Mouse (Mus musculus) left cerebral cortex, postnatal 14 days (tissue): ENCODE measurements at regions not wholly inside any gene's neighbourhood (a gene's known extent, or its start where the extent isn't known, plus 50 kb on each side); places are given as distances from the start of the nearest gene placed in this dataset.

Experiments used
- DNase-seq, 2 experiments: peaks; one replicate each; pipeline ENCODE4 v3.0.0; 2021 to 2022; ENCODE audit warnings: low spot score in 2 of 2, mixed read lengths in 1 of 2
- intact Hi-C: fragments of 180-260 bp; cut with DNase I; formaldehyde crosslinking; loops from one replicate; pipeline ENCODE4 v1.15.1; 2025

GRCm38 (mm10) chr13:53910251-53910650 is 145.3 kb downstream of the Drd1 start:
- intact Hi-C loops = no loop called here
- no peak for DNase-seq

- no peak for DNase-seq
- intact Hi-C loops = no loop called here
These were observed 151.0 kb downstream of the Drd1 start for GRCm38 (mm10) chr13:53904471-53904870.

- intact Hi-C loops = no loop called here
- no peak for DNase-seq
These were observed 151.9 kb downstream of the Drd1 start for GRCm38 (mm10) chr13:53903626-53904025.

- intact Hi-C loops = no loop called here
- DNase-seq = no peak
These were observed 152.7 kb downstream of the Drd1 start for GRCm38 (mm10) chr13:53902831-53903230.

DNA sequence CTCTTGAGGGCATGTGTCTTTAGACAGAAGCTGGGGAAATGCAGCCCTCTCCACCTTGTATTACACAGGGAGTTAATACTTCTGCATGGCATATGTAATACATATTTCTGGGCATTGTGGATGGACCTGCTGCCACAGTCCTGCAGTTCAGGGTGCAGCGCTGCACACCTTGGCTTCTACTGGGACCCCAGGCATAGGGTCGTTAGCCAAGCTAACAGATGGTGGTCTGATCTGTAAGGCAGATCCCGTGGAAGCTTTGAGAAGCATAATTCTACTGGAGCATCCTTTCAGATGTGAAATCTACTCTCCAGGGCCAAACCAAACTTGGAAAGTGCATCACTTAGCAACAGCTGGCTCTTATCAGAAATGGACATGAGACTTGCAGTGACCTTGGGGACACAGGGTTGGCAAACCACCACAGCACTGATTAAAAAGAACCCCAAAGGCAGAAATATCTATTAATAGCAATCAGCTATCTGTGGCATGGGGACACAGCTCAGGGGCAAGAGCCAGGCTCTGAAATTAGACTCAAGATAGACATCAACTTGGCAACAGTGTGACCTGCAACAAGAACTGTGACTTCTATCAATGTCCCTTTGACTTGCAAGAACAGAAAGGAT is 155.0 kb downstream of the Drd1 start:
- intact Hi-C loops = no loop called here
- DNase-seq = no peak

GRCm38 (mm10) chr13:53898351-53898750 is 157.2 kb downstream of the Drd1 start:
- intact Hi-C loops = no loop called here

DNA sequence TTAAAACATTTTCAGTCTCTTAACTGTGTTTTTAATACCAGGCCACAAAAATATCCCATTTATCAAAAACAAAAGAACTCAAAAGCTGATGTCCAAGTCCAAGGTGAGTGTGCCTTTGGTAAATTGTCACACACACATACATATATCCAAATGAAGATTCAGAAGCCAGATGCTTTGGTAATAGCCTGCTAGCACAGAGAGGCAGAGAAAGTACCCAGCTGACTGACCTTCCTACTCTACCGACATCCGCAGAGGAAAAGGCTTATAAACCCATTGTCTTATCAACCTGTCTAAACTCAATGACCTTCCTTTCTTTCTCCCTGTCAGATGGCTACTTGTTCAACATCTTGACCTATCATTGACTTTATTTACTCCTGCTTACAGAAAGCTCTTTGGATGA is 158.3 kb downstream of the Drd1 start:
- intact Hi-C loops = no loop called here
- DNase-seq = no peak

More at GRCm38 (mm10) chr13:53898351-53898750, 157.2 kb downstream of the Drd1 start:
- no peak for DNase-seq

GRCm38 (mm10) chr13:53888411-53888810 is 167.1 kb downstream of the Drd1 start:
- no peak for DNase-seq
- intact Hi-C loops = no loop called here

- intact Hi-C loops = no loop called here
- peak in 1 of 2 experiments; percentile 33 for DNase-seq
These were observed 169.7 kb downstream of the Drd1 start for GRCm38 (mm10) chr13:53885756-53886155.

- DNase-seq = peak; percentile 29 to 40
- intact Hi-C loops = no loop called here
These were observed 172.3 kb downstream of the Drd1 start for GRCm38 (mm10) chr13:53883206-53883605.

DNA sequence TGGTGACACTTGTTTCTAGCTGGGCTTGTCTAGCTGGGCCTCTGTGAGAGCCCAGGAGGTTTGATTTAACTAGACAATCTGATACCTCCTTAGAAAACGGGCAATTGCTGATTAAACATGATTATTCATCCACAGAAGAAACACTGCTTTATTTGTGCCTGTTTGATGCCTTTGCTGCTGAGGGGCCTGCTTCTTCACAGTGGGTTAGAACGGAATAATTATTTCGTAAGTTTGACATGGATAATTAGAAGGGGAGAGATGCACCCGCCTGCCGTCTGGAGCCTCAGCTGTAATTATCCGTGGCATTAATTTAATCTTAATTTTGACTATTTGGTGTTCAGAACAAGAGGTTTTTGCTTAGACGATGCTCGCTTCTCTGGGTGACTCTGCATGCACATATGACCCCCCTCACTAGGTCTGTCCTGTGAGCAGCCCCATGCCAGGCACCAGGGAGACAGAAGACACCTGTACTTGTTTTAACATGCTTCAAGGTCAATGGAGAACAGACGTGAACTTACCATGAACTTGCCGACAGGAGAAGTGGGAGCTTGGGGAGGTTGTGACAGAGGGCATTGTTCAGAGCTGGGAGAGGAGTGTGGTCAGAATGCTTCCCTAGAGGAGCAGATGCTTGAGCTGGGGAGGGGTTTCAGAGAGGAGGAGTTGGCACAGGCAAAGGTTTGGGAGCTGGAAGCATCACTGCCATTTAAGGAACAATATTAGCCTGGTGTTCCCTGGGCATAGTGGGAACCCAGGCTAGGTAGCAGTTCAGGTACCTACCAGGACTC is 174.8 kb downstream of the Drd1 start:
- intact Hi-C loops = no loop called here
- DNase-seq = no peak

GRCm38 (mm10) chr13:53875546-53875945 is 180.0 kb downstream of the Drd1 start:
- DNase-seq = peak; percentile 18 to 72
- intact Hi-C loops = no loop called here

- intact Hi-C loops = no loop called here
- DNase-seq = no peak
These were observed 190.2 kb downstream of the Drd1 start for GRCm38 (mm10) chr13:53865323-53865722.

DNA sequence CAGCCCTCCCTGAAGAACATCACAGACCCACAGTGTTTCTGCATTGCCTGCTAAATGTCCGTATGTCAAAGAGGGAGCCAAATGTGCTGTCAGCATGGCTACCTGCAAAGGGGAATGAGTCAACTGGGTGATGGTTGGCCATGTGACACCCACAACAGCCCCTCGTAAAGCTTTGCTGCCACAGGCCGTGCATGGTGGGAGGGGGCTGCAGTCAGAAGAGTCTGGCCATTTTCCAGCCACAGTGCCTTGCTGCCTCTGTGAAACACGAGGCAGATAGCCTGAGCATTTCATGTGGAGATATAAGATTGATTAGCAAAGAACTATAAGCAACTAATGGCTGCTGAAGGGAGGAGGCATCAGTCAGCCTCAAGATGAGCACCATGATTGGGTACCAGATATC is 193.2 kb downstream of the Drd1 start:
- DNase-seq = no peak

DNA sequence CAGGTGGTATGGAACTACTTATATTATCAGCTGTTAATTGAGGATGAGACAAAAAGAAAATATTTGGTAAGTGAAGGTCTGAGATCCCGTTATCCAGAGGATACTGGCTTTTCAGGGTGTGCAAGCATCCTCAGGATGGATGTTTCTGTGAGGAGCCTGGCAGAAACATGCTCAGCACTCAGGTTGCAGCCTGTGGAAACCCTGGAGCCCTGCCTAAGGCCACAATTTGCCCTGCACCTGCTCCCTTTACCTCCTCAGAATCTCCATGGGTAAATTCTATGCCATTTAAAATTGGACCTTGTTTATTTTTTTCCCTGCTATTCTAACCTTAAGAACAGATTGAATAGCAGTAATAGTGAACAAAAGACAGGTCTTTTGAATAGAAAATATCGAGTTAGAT is 201.3 kb downstream of the Drd1 start:
- no peak for DNase-seq
- intact Hi-C loops = no loop called here

More for the DNA sequence above, 193.2 kb downstream of the Drd1 start:
- intact Hi-C loops = no loop called here

DNA sequence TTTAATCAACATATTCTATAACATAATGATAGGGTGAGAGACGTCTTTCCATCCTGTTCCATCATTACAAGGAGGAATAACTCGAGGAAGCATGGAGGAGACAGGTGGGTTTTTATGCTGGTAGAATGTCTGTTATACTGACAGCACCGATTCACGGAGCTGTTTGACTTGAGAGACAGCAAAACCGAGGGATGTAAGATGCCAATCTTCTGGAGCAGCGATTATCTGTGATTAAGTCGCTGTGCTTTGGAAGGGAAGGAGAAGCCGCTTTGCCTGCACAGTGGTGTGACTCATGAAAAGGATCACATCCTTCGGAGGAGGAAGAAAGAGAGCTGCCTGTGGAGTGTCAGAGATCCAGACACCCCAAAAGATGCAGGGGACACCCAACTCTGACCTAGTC is 205.4 kb downstream of the Drd1 start:
- DNase-seq = no peak
- intact Hi-C loops = no loop called here

DNA sequence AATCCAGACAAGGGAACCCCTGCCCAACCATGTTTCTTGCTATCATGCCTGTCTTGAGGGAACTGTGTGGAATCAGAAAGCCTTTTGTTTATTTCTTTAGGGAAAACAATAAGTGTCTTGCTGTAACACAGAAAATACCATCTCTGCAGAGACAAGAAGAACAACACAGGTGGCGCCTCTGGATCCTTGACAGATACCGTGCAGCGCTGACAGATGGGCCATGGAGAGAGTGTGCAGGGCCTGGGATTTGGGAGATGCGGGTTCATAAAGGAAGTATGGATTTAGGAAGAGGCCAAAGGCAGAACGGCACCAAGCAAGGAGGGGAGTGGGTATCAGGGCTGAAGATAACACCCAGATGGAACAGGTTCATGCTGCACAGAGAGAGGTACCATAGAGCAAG is 209.3 kb downstream of the Drd1 start:
- intact Hi-C loops = no loop called here
- no peak for DNase-seq

DNA sequence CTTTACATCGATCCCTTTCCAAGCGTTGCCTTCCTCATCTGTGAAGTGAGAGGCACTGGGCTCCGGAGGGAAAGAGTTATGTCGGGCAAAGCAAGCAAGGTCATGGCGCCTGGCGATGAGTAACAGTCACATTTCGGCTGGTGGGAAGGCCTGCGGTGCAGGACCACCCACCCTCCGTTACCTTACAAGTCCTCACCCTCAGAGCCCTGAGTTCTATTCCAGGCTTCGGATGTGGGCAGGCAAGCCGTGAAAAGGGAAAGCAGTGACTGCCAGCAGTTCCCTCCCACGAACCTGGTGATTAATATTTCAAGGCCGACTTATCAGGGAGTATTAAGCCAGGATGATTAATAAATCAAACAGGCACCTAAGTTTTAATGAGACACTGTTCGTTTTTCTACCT is 209.7 kb downstream of the Drd1 start:
- intact Hi-C loops = no loop called here

DNA sequence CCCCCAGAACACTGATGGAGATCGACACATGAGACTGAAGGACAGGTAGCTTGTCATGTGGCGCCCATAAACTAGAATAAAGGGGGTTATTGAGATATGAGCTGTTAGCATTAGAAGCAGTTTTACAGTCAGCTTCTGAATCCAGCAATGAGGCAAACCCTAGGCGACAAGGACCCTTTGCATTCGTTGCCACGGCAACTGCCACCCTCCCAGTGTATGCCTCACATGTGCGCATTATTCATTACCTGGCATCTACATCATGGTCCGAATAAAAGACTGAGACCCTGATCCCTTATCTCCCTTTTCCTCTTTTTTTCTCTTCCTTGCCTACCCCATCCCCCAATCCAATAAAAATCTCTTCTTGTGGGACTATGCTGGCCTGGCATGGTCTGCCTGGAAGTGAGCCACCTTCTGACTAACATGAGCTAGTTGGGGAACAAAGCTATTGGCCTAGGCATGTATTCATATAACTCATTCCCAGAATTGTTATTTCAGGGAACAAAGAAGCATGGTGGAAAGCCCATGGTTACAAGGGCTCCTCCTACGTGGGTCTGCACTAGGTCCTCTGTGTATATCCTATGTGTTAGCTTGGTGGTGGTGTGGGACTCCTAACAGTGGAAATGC is 229.4 kb downstream of the Drd1 start:
- DNase-seq = peak in 1 of 2 experiments; percentile 42
- intact Hi-C loops = no loop called here

More for the DNA sequence above, 209.7 kb downstream of the Drd1 start:
- no peak for DNase-seq

- DNase-seq = no peak
- intact Hi-C loops = no loop called here
These were observed 233.4 kb downstream of the Drd1 start for GRCm38 (mm10) chr13:53822061-53822460.

- no peak for DNase-seq
These were observed 239.9 kb downstream of the Drd1 start for GRCm38 (mm10) chr13:53815629-53816028.

More at GRCm38 (mm10) chr13:53815629-53816028, 239.9 kb downstream of the Drd1 start:
- intact Hi-C loops = no loop called here
